Mouse (Mus musculus) kidney, adult 2 months (tissue): ENCODE data around the gene Cyp1a2.

Experiments used
- CTCF ChIP-seq: fragments of 200-500 bp; conservative IDR thresholded peaks from 2 replicates; pipeline ENCODE4 v1.5.1; 2011; ENCODE audit warnings: low read depth, mild to moderate bottlenecking, control low read depth, low read length, moderate library complexity, mixed read lengths; ENCODE audit not compliant: insufficient read depth, insufficient read length
- POLR2A ChIP-seq: fragments of 200-500 bp; IDR thresholded peaks from one replicate; pipeline ENCODE4 v1.6.1; 2011; ENCODE audit warnings: low read depth, low read length, control low read depth

DNA sequence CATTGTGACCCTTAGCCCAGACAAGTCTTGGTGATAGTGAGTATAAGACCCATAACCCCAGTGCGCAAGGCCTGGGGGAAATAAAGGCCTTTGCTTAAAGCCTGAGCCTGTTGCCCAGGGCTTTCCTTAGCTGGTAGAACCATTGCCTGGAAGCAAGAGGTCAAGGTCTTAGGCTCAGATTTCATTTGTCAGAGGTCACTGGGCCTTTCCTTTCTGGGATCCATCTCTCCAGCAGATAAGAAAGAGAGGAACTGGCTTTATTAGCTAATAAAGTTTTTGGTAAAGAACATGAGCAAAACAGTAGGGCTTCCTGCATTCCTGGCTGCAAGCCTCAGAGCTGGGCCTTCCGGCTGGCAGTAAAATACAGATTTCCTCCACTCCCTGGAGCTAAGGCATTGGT lies 10.6 kb upstream of the Cyp1a2 start:
- TF ChIP-seq POLR2A = no peak
- TF ChIP-seq CTCF = no peak
